Mouse (Mus musculus) inflammation-experienced regulatory T-cells (primary cell): ENCODE results near the gene Tefm. TPM values are rescaled to one million over a fixed set of nuclear protein-coding genes. Genes with fewer than 3 reads are reported as not detected.

ENCODE experiments used
- polyA plus RNA-seq, 2 experiments: library from polyadenylated mRNA; unstranded; fragments of 100-300 nt; shearing (Covaris generic); gene quantifications; one replicate each; pipeline ENCODE4 v1.2.1; 2017

Tefm gene
- 10 to 100 TPM; 15.0 to 19.7 TPM for polyA plus RNA-seq

DNA sequence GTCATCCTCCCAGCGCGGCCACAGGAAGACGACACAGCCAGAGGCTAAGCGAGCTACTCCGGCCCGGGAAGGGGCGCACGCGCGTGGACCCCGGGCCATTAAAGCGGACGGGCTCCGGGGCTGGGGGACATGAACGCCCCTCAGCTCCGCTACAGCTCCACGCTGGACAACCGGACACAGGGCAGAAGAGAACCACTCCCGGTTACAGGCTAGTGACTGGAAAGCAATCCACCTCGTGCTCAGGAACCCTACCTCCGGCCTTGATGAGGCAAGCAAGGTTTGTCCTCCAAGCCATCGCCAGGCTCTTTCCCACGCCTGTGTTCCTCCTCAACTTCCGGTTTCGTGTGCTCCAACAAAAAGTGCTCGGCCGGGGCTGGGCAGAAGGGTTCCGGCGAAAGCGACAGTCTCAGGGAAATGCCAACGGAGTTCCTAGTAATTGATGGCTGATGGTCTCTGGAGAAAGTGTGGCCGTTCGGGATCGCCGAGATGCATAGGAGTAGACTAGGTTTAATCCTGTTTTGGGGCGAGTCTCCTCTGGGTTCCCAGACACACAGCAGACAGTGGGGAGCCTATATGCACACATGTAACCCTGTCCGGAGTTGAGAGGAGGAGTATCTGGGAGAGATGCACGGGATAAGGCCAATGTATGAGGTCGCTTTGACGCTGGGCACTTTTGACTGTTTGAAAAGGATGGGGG is at the start of gene Tefm:
Gene Tefm (minus strand): TSS at position 351 of the 697 bp plus-strand sequence.

GRCm38 (mm10) chr11:80183705-80184255 is 41.8 kb upstream of the Tefm start, which contains the start of gene Rnf135:
Rnf135 (plus strand) TSS chr11:80183851.

GRCm38 (mm10) chr11:80153857-80154495 is 12.0 kb upstream of the Tefm start, which contains the start of gene Adap2:
Adap2 (plus strand) TSS chr11:80154105.

DNA sequence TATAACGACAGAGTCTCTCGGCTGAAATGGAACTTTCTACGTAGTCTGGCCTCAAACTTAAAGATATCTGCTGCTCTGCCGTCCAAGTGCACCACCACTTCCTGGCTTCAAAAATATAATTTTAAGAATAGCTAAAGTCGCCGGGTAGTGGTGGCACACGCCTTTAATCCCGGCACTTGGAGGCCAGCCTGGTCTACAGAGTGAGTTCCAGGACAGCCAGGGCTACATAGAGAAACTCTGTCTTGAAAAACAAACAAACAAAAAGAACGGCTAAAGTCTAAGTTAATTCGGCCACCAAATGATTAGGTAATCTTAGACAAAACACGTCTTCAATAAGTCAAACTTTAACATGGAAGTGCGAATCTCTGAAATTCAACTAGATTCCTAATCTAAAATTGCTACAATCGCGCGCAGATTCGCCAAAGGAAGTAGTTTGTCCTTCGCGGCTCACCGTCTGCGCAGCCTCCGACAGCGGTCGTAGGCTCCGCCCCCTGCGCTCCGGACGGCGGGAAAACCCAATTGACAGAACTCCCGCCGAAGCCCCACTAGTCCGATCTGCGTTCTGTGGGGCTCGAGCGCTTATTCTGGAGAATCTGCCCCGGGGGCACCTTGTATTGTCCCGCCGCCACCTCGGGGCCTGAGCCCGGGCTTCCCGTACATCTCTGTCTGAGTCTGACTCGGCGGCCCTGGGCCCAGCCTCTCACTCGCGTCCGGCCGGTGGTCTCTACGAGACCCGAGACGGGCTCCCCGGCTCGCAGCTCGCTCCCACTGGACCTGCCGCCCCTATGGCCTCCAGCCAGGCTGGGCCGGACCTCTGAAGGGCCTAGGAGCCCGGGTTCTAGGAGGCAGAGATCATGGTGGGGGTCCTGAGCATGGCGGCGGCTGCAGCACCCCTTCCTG is 52.8 kb downstream of the Tefm start, which contains the start of gene Atad5:
Gene Atad5 (plus strand): TSS at position 484 of the 900 bp plus-strand sequence.

Other genes with a start within 250 kb of the Tefm start
- 10 to 100 TPM; 50.9 to 51.3 TPM for gene Utp6, start 179.8 kb downstream of the Tefm start, polyA plus RNA-seq
- 10 to 100 TPM; 44.4 to 54.0 TPM for gene Suz12, start 149.1 kb downstream of the Tefm start, polyA plus RNA-seq
- gene Crlf3, start 61.2 kb downstream of the Tefm start, polyA plus RNA-seq, result 100 to 1,000 TPM; 305 to 309 TPM
- 1 to 10 TPM; 3.8 to 3.9 TPM for gene Atad5, start 52.8 kb downstream of the Tefm start, polyA plus RNA-seq
- gene Adap2, start 11.9 kb upstream of the Tefm start, polyA plus RNA-seq, result under 1 TPM; 0.17 to 0.42 TPM
- gene Rnf135, start 41.7 kb upstream of the Tefm start, polyA plus RNA-seq, result 10 to 100 TPM in 1 of 2 experiments, 1 to 10 TPM in 1; 9.7 to 19.0 TPM
- gene Rhot1, start 66.8 kb upstream of the Tefm start, polyA plus RNA-seq, result 10 to 100 TPM; 53.4 to 59.7 TPM
- gene Rhbdl3, start 158.7 kb upstream of the Tefm start, polyA plus RNA-seq, result 1 to 10 TPM; 6.8 to 7.0 TPM
- 10 to 100 TPM; 14.7 to 15.9 TPM for gene 5730455P16Rik, start 235.9 kb upstream of the Tefm start, polyA plus RNA-seq
- 100 to 1,000 TPM; 206 to 212 TPM for gene Zfp207, start 241.1 kb upstream of the Tefm start, polyA plus RNA-seq